Mouse (Mus musculus) kidney, adult 2 months (tissue): ENCODE measurements around the gene Antxr1.

Experiments
- CTCF ChIP-seq: fragments of 200-500 bp; conservative IDR thresholded peaks from 2 replicates; pipeline ENCODE4 v1.5.1; 2011; ENCODE audit warnings: low read depth, mild to moderate bottlenecking, control low read depth, low read length, moderate library complexity, mixed read lengths; ENCODE audit not compliant: insufficient read depth, insufficient read length
- POLR2A ChIP-seq: fragments of 200-500 bp; IDR thresholded peaks from one replicate; pipeline ENCODE4 v1.6.1; 2011; ENCODE audit warnings: low read depth, low read length, control low read depth

- no peak for TF ChIP-seq CTCF
- no peak for TF ChIP-seq POLR2A
Observed at GRCm38 (mm10) chr6:87278151-87278550, 57.5 kb downstream of the Antxr1 start.
